Mouse (Mus musculus): ENCODE results near the gene Mecom.

GRCm38 (mm10) chr3:30207886-30208285 lies 339.9 kb downstream of the Mecom start:
- TF ChIP-seq CTCF (IDR thresholded peaks at IDR 0.05; ENCODE audit: control insufficient read depth, insufficient read depth, insufficient replicate concordance, low read depth, low read length) (no peak), POLR2A (IDR thresholded peaks at IDR 0.05; ENCODE audit: control insufficient read depth, low read depth, low read length) (no peak)
